Mouse (Mus musculus) ES-Bruce4 (cell line): ENCODE results near the gene Patl2. TPM values are rescaled to one million over a fixed set of nuclear protein-coding genes. Genes with fewer than 3 reads are reported as not detected.

ENCODE experiments used
- H3K27ac ChIP-seq: 2 replicates; pipeline ENCODE4 v1.5.1; 2012; ENCODE audit warnings: low read length, inconsistent platforms; ENCODE audit not compliant: insufficient read depth
- H3K27me3 ChIP-seq: 2 replicates; pipeline ENCODE4 v1.6.1; 2012; ENCODE audit warnings: mild to moderate bottlenecking, low read length, inconsistent platforms; ENCODE audit not compliant: control insufficient read depth, poor library complexity, insufficient read depth, severe bottlenecking
- H3K36me3 ChIP-seq: 2 replicates; pipeline ENCODE4 v1.6.1; 2012; ENCODE audit warnings: inconsistent platforms, mild to moderate bottlenecking, low read length, moderate library complexity; ENCODE audit not compliant: control insufficient read depth, poor library complexity, insufficient read depth, severe bottlenecking
- H3K4me1 ChIP-seq: one replicate; pipeline ENCODE4 v1.8.1; 2011; ENCODE audit warnings: low read length; ENCODE audit not compliant: control insufficient read depth, insufficient read depth
- H3K4me3 ChIP-seq: 2 replicates; pipeline ENCODE4 v1.5.1; 2011; ENCODE audit warnings: low read depth, mild to moderate bottlenecking, low read length
- H3K9ac ChIP-seq: 2 replicates; pipeline ENCODE4 v1.6.1; 2012; ENCODE audit warnings: low read depth, mild to moderate bottlenecking, inconsistent platforms; ENCODE audit not compliant: poor library complexity, severe bottlenecking
- H3K9me3 ChIP-seq: replicated peaks from 2 replicates; pipeline ENCODE4 v1.6.1; 2012; ENCODE audit warnings: mild to moderate bottlenecking, low read length, inconsistent platforms; ENCODE audit not compliant: control insufficient read depth, poor library complexity, insufficient read depth, severe bottlenecking
- CTCF ChIP-seq: IDR thresholded peaks from one replicate; pipeline ENCODE4 v1.8.1; 2011; ENCODE audit warnings: low read depth, low read length
- EP300 ChIP-seq: IDR thresholded peaks from 2 replicates; pipeline ENCODE4 v1.6.1; 2011; ENCODE audit warnings: low read depth, low read length; ENCODE audit not compliant: insufficient read depth
- POLR2A ChIP-seq: IDR thresholded peaks from one replicate; pipeline ENCODE4 v1.8.1; 2011; ENCODE audit warnings: low read length; ENCODE audit not compliant: insufficient read depth
- polyA plus RNA-seq: library from polyadenylated mRNA; stranded (reverse); fragments of >200 nt; gene quantifications from 2 replicates; pipeline ENCODE4 v1.2.4, GENCODE M21; 2011; ENCODE audit warnings: low read depth; ENCODE audit not compliant: missing spikeins, insufficient read depth, insufficient read length

Patl2 gene
- polyA plus RNA-seq, 1 experiment, result 2.5 TPM

GRCm38 (mm10) chr2:122152850-122153249, 33.1 kb downstream of the Patl2 start:
- Histone ChIP-seq H3K27me3 (peaks cover 1% of the 10 kb centered on the region; the same call in 1 of the 2 replicates), H3K36me3 (no peaks in the 10 kb centered on the region), H3K4me1 (no peaks in the 10 kb centered on the region), H3K4me3 (no peak overlapping the region), H3K27ac (no peak overlapping the region), H3K9me3 (no peaks in the 10 kb centered on the region), H3K9ac (no peak overlapping the region)
- no peak for TF ChIP-seq CTCF
- no peak for TF ChIP-seq POLR2A
- no peak for TF ChIP-seq EP300

DNA sequence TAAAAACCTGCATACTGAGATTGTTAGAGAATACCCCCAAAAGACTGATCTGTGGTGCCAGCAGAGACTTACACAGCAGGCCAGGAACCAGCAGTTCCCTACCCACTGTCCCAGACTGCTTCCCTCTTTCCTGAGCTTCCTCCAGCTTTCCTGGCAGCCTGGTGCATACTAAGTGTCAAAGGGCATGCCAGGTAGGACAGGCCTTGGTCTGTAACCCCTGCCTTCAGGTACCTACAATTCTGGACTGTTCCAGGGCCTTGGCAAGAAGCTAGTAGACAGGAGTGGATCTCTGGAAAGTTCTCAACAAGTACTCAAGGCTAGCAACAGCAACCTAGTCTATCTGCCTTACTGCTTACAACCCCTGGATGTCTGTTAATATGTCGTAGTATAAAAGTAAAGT, 34.8 kb downstream of the Patl2 start:
- Histone ChIP-seq H3K36me3 (no peaks in the 10 kb centered on the region), H3K27ac (no peak overlapping the region), H3K4me3 (no peak overlapping the region), H3K27me3 (peaks cover 1% of the 10 kb centered on the region; the same call in 1 of the 2 replicates), H3K4me1 (no peaks in the 10 kb centered on the region), H3K9me3 (no peaks in the 10 kb centered on the region), H3K9ac (no peak overlapping the region)
- TF ChIP-seq CTCF (no peak), POLR2A (no peak), EP300 (no peak)

DNA sequence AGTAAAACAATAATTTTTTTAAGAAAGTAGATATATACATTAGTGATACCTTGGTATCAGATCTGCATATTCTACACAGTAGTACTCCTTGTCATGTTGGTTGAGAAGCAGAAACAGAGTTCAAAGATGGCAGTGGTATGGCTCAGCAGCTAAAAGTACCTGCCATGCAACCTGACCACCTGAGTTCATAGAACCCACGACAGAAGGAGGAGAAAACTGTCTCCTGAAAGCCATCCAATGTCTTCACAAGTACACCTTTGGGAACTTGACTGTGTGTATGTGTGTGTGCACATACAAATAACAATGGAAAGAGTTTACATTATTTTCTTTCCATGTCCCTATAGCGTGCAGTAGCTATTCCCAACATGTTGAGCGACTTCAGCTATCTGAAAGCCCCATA, 36.3 kb downstream of the Patl2 start:
- Histone ChIP-seq H3K4me1 (no peaks in the 10 kb centered on the region), H3K9ac (no peak overlapping the region), H3K27ac (no peak overlapping the region), H3K9me3 (no peaks in the 10 kb centered on the region), H3K27me3 (peaks cover 1% of the 10 kb centered on the region; the same call in 1 of the 2 replicates), H3K4me3 (no peak overlapping the region), H3K36me3 (no peaks in the 10 kb centered on the region)
- TF ChIP-seq EP300, result no peak
- no peak for TF ChIP-seq CTCF
- TF ChIP-seq POLR2A, result no peak

GRCm38 (mm10) chr2:122149316-122149715, 36.7 kb downstream of the Patl2 start:
- Histone ChIP-seq H3K4me1 (no peaks in the 10 kb centered on the region), H3K36me3 (no peaks in the 10 kb centered on the region), H3K4me3 (no peak overlapping the region), H3K9ac (no peak overlapping the region), H3K27me3 (peaks cover 1% of the 10 kb centered on the region; the same call in 1 of the 2 replicates), H3K27ac (no peak overlapping the region), H3K9me3 (no peaks in the 10 kb centered on the region)
- TF ChIP-seq EP300, result no peak
- no peak for TF ChIP-seq POLR2A
- no peak for TF ChIP-seq CTCF

DNA sequence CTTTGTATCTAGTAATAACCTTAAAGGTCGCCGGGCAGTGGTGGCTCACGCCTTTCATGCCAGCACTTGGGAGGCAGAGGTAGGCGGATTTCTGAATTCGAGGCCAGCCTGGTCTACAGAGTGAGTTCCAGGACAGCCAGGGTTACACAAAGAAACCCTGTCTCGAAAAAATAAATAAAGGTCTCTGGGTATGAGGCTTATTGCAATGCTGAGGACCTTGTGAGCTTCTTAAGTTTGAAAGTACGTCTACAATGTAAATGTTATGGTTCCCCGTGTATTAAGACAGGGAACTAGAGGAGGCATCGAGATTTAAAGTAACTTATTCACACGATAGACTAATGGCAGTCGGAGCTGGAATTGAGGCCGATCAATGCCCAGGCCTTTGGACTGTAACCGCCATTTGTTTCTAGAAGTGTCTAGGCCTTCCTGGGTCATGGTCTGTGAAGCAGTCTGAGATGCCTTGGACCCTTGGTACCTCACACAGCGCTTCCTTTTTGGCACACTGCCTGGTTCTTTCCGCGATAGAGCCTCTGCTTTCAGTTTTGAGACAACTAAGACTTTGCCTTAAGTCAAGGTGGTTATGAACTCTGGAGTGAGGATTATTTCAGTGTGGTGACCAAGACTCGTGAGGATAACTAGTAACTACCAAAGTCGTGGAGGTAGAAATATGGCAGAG, 37.6 kb downstream of the Patl2 start:
- TF ChIP-seq EP300 (no peak), POLR2A (no peak), CTCF (no peak)
- Histone ChIP-seq H3K9ac (peak overlapping the region; percentile 61; the same call in 1 of the 2 replicates), H3K27ac (no peak overlapping the region), H3K4me3 (peak overlapping the region; percentile 85), H3K4me1 (no peaks in the 10 kb centered on the region), H3K9me3 (no peaks in the 10 kb centered on the region), H3K36me3 (no peaks in the 10 kb centered on the region), H3K27me3 (peaks cover 1% of the 10 kb centered on the region; the same call in 1 of the 2 replicates)

- TF ChIP-seq POLR2A (peak; percentile 47), CTCF (no peak), EP300 (no peak)
- peaks cover 1% of the 10 kb centered on the region; the same call in 1 of the 2 replicates for H3K27me3 ChIP-seq
- H3K9ac ChIP-seq, result peak within 1 kb of the TSS; percentile 61
- H3K4me1 ChIP-seq, result no peaks in the 10 kb centered on the region
- no peak within 1 kb of the TSS for H3K27ac ChIP-seq
- no peaks in the 10 kb centered on the region for H3K36me3 ChIP-seq
- H3K4me3 ChIP-seq, result peak within 1 kb of the TSS; percentile 85
- H3K9me3 ChIP-seq, result no peaks in the 10 kb centered on the region
Observed at GRCm38 (mm10) chr2:122147508-122148241, 38.3 kb downstream of the Patl2 start, which contains the start of gene B2m. Gene B2m (plus strand): TSS chr2:122147686.
